Mouse (Mus musculus) G1E (cell line): ENCODE data around the gene Hoxb6. TPM values are rescaled to one million over a fixed set of nuclear protein-coding genes. Genes with fewer than 3 reads are reported as not detected.

ENCODE experiments used
- ATAC-seq: 2 replicates; pipeline ENCODE4 v1.8.0; 2016; ENCODE audit warnings: mild to moderate bottlenecking; ENCODE audit not compliant: insufficient number of reproducible peaks, poor library complexity, low FRiP score, severe bottlenecking; ENCODE audit errors: extremely low read depth
- DNase-seq: peaks from one replicate; pipeline ENCODE4 v3.0.0; 2012; ENCODE audit warnings: low spot score
- H3K27me3 ChIP-seq: 2 replicates; pipeline ENCODE4 v1.6.1; 2012; ENCODE audit warnings: mild to moderate bottlenecking, low read length, inconsistent platforms; ENCODE audit not compliant: insufficient read depth
- H3K36me3 ChIP-seq: replicated peaks from 2 replicates; pipeline ENCODE3; 2012; ENCODE audit warnings: mild to moderate bottlenecking, inconsistent platforms
- H3K4me1 ChIP-seq: 2 replicates; pipeline ENCODE4 v1.6.1; 2012; ENCODE audit warnings: low read depth, low read length, inconsistent platforms, mixed read lengths; ENCODE audit not compliant: insufficient read depth
- H3K4me3 ChIP-seq: 2 replicates; pipeline ENCODE4 v1.5.1; 2012; ENCODE audit warnings: low read depth, mild to moderate bottlenecking, inconsistent platforms, low read length, moderate library complexity, mixed read lengths
- H3K9me3 ChIP-seq: replicated peaks from 2 replicates; pipeline ENCODE4 v1.6.1; 2012; ENCODE audit warnings: inconsistent platforms
- CTCF ChIP-seq: IDR thresholded peaks from 2 replicates; pipeline ENCODE4 v1.5.1; 2012; ENCODE audit warnings: low read depth, low read length, inconsistent platforms, mixed read lengths
- GATA1 ChIP-seq: IDR thresholded peaks from 2 replicates; pipeline ENCODE4 v1.6.1; 2012; ENCODE audit warnings: borderline replicate concordance, low read length, inconsistent platforms, mixed read lengths
- GATA2 ChIP-seq: IDR thresholded peaks from 2 replicates; pipeline ENCODE4 v1.6.1; 2012; ENCODE audit warnings: low read depth, low read length, inconsistent platforms, borderline replicate concordance
- POLR2AphosphoS5 ChIP-seq: IDR thresholded peaks from 2 replicates; pipeline ENCODE4 v1.6.1; 2012; ENCODE audit warnings: low read depth, low read length, inconsistent platforms; ENCODE audit not compliant: insufficient replicate concordance
- TAL1 ChIP-seq: conservative IDR thresholded peaks from 2 replicates; pipeline ENCODE4 v1.6.1; 2012; ENCODE audit warnings: low read depth, low read length, inconsistent platforms, mixed read lengths
- polyA plus RNA-seq: library from polyadenylated mRNA; stranded (reverse); fragments of >175 nt; gene quantifications from 2 replicates; pipeline ENCODE4 v1.2.3, GENCODE M21; 2012
- total RNA-seq, 2 experiments: library from RNA; stranded (forward) in 1 of 2; stranded (reverse) in 1 of 2; fragments of 200-1000 nt in 1 of 2; fragments of >200 nt in 1 of 2; fragmentation: Nextera tagmentation in 1 of 2; gene quantifications; 2 replicates each; pipeline ENCODE4 v1.2.3; 2014 to 2017

The Hoxb6 gene
- total RNA-seq (2014; fragmentation: Nextera tagmentation) (not detected in 2 replicates), total RNA-seq (2017) (0.29 TPM in 1 of 2 replicates, not detected in the other), polyA plus RNA-seq (0.26 and 0.39 TPM in 2 replicates)

DNA sequence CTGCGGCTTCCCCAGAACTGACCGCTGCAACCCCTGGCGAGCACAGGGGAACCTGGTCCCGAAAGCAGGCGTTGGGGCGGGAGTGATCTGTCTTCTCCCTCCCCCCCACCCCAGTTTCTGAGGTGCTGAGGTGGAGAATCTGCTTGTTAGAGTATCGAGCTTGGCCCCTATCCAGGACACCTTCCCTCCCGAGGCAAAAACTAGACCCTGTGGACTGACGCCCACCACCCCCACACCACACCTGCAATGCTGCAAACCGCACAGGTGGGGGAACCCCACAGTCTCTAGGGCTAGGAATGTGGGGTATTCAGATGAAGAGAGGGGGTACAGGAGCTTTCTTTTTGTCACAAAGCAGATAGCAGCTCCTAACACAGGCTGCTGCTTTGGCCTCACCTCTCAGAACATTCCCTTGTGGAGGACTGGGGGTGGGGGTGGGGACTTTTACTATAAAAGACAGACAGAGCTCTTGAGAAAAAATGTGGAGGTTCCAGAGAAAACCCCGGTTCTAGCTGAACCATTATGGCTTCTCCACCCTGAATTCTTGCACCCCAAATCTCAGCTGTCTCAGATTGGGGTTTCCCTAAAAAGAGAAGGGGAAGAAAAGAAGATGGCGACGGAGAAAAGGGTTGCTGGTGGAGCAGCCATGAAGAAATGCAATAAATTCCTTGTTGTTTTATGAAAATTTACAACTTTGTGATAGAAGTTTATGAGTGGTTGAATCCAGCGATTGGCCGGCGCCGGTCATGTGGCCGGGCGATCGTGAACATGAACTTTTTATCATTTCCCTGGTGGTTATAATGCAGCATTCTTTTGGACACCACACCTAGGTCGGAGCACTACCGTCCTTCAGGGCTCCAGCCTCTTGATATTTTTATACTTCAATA, at the start of gene Hoxb6:
Gene Hoxb6, plus strand, starts transcription at position 796 of the 884 bp plus-strand sequence.
- peaks cover 7% of the 10 kb centered on the region; the same call in 1 of the 2 replicates for H3K4me1 ChIP-seq
- ATAC-seq = no peak
- no peak for DNase-seq
- no peak within 1 kb of the TSS for H3K4me3 ChIP-seq
- H3K27me3 ChIP-seq = peaks cover 84% of the 10 kb centered on the region
- no peaks in the 10 kb centered on the region for H3K9me3 ChIP-seq
- H3K36me3 ChIP-seq = no peaks in the 10 kb centered on the region
- TF ChIP-seq GATA2 (no peak), GATA1 (no peak), TAL1 (no peak), POLR2AphosphoS5 (no peak), CTCF (no peak)

DNA sequence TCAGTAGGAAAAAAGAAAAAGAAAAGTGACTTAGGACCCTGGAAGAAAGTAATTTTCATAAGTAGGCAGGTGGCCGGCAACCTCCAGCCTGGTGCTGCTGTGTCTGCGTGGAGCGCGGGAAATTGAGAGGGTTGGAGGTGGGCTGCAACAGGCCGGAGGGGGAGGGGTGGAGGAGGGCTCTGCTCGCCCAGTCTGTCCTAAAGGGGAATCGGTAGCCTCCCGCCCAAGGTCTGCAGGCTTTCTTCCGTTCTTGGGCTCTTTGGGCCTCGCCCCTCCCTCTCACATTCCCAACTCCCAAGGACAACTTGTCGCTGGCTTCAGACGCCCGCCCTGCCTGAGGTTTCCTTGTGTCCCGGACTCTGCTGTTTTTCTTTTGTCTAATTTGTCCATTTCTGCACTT, 41.4 kb upstream of the Hoxb6 start:
- ATAC-seq = no peak
- H3K27me3 ChIP-seq = peaks cover 28% of the 10 kb centered on the region

DNA sequence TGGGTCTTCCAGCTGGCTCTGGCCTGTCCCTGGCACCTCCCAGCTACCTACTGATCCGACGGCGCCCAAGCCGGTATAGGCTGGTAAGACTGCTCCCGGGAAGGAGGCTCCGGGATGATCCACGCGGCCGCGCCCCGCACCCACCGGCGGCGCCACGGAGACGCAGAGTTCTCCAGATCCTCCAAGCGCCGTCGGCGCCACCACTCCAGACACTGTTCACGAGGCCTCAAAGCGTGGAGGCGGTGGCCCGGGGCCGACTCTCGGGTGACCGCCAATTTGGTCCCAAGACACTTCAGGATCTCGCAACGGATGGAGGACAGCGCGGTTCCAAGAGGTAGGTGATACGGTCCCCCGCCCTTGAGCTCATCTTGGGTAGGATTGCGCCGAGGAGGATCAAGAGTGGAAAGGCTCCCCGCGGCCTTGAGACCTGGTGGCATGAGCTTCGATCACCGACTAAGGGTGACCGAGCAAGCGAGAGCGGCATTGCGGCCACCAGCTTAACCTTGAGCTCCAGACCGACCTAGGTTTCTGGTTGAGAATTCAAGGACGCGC, 40.7 kb upstream of the Hoxb6 start:
- DNase-seq (no peak), ATAC-seq (no peak)
- no peaks in the 10 kb centered on the region for H3K4me1 ChIP-seq
- no peaks in the 10 kb centered on the region for H3K9me3 ChIP-seq
- no peaks in the 10 kb centered on the region for H3K36me3 ChIP-seq
- TF ChIP-seq POLR2AphosphoS5 (no peak), TAL1 (no peak), CTCF (no peak), GATA2 (no peak), GATA1 (no peak)
- H3K4me3 ChIP-seq = no peak overlapping the region
- H3K27me3 ChIP-seq = peaks cover 28% of the 10 kb centered on the region

More for the DNA sequence above, 41.4 kb upstream of the Hoxb6 start:
- no peak for DNase-seq
- no peak overlapping the region for H3K4me3 ChIP-seq
- TF ChIP-seq TAL1 (no peak), GATA1 (no peak), POLR2AphosphoS5 (no peak), GATA2 (no peak), CTCF (no peak)
- H3K4me1 ChIP-seq = no peaks in the 10 kb centered on the region
- no peaks in the 10 kb centered on the region for H3K9me3 ChIP-seq
- H3K36me3 ChIP-seq = no peaks in the 10 kb centered on the region

DNA sequence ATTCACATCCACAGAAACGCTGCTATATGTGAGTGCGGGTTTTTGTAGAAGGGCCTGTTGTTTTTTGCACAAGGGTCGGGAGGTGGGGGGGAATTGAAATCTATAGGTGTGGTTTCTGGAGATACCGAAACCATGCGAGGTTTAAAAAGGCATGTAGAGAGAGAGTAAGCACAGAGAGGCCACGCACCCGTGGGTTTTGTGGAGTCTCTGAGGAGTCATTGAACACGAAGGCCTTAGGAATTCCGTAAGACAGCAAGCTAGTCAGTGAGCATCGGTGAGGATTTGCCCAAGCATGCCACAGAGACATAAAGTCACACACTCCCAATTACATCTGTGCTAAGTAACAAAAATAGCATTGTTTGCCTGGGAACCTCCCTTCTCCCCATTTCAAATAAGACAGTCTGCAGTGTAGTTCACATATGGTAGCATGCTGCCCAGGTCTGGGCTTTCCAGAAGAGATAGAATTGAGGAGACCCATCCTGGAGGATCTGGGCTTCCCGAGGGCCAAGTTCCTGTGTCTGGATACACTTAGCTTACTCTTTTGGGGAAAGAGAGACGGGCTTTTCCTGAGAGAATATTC, 39.6 kb upstream of the Hoxb6 start:
- H3K36me3 ChIP-seq = no peaks in the 10 kb centered on the region
- H3K9me3 ChIP-seq = no peaks in the 10 kb centered on the region
- DNase-seq (no peak), ATAC-seq (no peak)
- TF ChIP-seq GATA2 = no peak
- no peak for TF ChIP-seq TAL1
- no peak for TF ChIP-seq CTCF
- no peak for TF ChIP-seq GATA1
- TF ChIP-seq POLR2AphosphoS5 = no peak
- peaks cover 28% of the 10 kb centered on the region for H3K27me3 ChIP-seq
- H3K4me3 ChIP-seq = no peak overlapping the region
- no peaks in the 10 kb centered on the region for H3K4me1 ChIP-seq

DNA sequence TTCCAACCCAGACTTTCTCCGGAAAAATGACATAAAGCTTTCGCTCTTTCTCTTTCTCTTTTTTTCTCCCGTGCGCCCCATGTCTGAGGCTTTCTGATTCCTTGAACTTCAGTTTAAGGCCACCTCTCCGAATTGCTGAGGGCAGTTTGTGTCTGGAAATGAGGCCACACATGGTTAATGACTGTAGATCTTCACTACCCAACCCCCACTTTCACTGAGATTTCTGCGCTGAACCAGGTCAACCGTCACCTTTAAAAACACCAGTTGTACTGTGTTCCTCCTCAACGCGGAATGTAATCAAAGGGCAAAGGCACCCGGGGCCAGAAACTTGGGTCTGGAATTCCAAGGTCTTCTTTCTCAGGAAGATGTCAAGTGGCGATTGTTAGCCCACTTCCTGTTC, 38.1 kb upstream of the Hoxb6 start:
- DNase-seq = no peak

More for the DNA sequence above, 38.1 kb upstream of the Hoxb6 start:
- no peaks in the 10 kb centered on the region for H3K4me1 ChIP-seq
- H3K4me3 ChIP-seq = no peak overlapping the region
- H3K36me3 ChIP-seq = no peaks in the 10 kb centered on the region
- no peak for ATAC-seq
- peaks cover 32% of the 10 kb centered on the region for H3K27me3 ChIP-seq
- TF ChIP-seq TAL1 (no peak), CTCF (no peak), GATA1 (no peak), GATA2 (no peak), POLR2AphosphoS5 (no peak)
- H3K9me3 ChIP-seq = no peaks in the 10 kb centered on the region
